Mouse (Mus musculus): Measurements from ENCODE around the gene 9130230L23Rik. TPM values are rescaled to one million over a fixed set of nuclear protein-coding genes. Genes with fewer than 3 reads are reported as not detected.

Gene 9130230L23Rik
- polyA plus RNA-seq, 2 experiments, result 0.02 TPM; not detected in 1

GRCm38 (mm10) chr5:65937011-65937726 lies 66.9 kb downstream of the 9130230L23Rik start:
- no peak for ATAC-seq (ENCODE audit: insufficient read depth)
- no peak overlapping the region for H3K4me3 ChIP-seq (ENCODE audit: insufficient read depth in 1 of 2, low read depth in 2 of 2, low read length in 2 of 2)
- no peak overlapping the region for H3K4me2 ChIP-seq (ENCODE audit: low read depth)
- no peaks in the 10 kb centered on the region for H3K4me1 ChIP-seq (replicated peaks; ENCODE audit: control insufficient read depth in 2 of 2, insufficient read depth in 2 of 2, low read length in 1 of 2)
- H3K9ac ChIP-seq (replicated peaks), result no peak overlapping the region
- H3K9me3 ChIP-seq (ENCODE audit: control insufficient read depth, low read length), result no peaks in the 10 kb centered on the region
- no peaks in the 10 kb centered on the region for H3K27me3 ChIP-seq (ENCODE audit: control insufficient read depth, insufficient read depth, low read length)
- H3K36me3 ChIP-seq (replicated peaks; ENCODE audit: control insufficient read depth, insufficient read depth, low read depth), result no peaks in the 10 kb centered on the region
- TF ChIP-seq CTCF (IDR thresholded peaks at IDR 0.05; ENCODE audit: low read depth) (no peak), EP300 (IDR thresholded peaks at IDR 0.05; ENCODE audit: low read depth) (no peak)
- no peak for DNase-seq (ENCODE audit: low read depth in 3 of 3, low spot score in 3 of 3)
- no peak overlapping the region for H3K27ac ChIP-seq
- 39% methylated on average over 11 of the region's 11 CpGs for WGBS (ENCODE audit: insufficient replicate concordance)

GRCm38 (mm10) chr5:65934783-65935182 lies 69.3 kb downstream of the 9130230L23Rik start, which contains the start of gene Chrna9:
TSS of gene Chrna9 (plus strand) at chr5:65934921.
- 64% methylated on average over 5 of the region's 5 CpGs for WGBS (ENCODE audit: insufficient replicate concordance)
- DNase-seq (ENCODE audit: low read depth in 3 of 3, low spot score in 3 of 3), result no peak
- ATAC-seq (ENCODE audit: insufficient read depth), result no peak
- Histone ChIP-seq H3K4me3 (ENCODE audit: insufficient read depth in 1 of 2, low read depth in 2 of 2, low read length in 2 of 2) (no peak within 1 kb of the TSS), H3K9ac (replicated peaks) (no peak within 1 kb of the TSS), H3K4me1 (replicated peaks; ENCODE audit: control insufficient read depth in 2 of 2, insufficient read depth in 2 of 2, low read length in 1 of 2) (no peaks in the 10 kb centered on the region), H3K9me3 (ENCODE audit: control insufficient read depth, low read length) (no peaks in the 10 kb centered on the region), H3K36me3 (replicated peaks; ENCODE audit: control insufficient read depth, insufficient read depth, low read depth) (no peaks in the 10 kb centered on the region), H3K27ac (no peak within 1 kb of the TSS), H3K27me3 (ENCODE audit: control insufficient read depth, insufficient read depth, low read length) (no peaks in the 10 kb centered on the region), H3K4me2 (ENCODE audit: low read depth) (no peak within 1 kb of the TSS)
- TF ChIP-seq CTCF (IDR thresholded peaks at IDR 0.05; ENCODE audit: low read depth), result no peak
- TF ChIP-seq EP300 (IDR thresholded peaks at IDR 0.05; ENCODE audit: low read depth), result no peak

GRCm38 (mm10) chr5:65933764-65934163 lies 70.3 kb downstream of the 9130230L23Rik start:
- Histone ChIP-seq H3K9ac (replicated peaks) (no peak overlapping the region), H3K4me3 (ENCODE audit: insufficient read depth in 1 of 2, low read depth in 2 of 2, low read length in 2 of 2) (no peak overlapping the region), H3K36me3 (replicated peaks; ENCODE audit: control insufficient read depth, insufficient read depth, low read depth) (no peaks in the 10 kb centered on the region), H3K27me3 (ENCODE audit: control insufficient read depth, insufficient read depth, low read length) (no peaks in the 10 kb centered on the region), H3K27ac (no peak overlapping the region), H3K4me2 (ENCODE audit: low read depth) (no peak overlapping the region), H3K4me1 (replicated peaks; ENCODE audit: control insufficient read depth in 2 of 2, insufficient read depth in 2 of 2, low read length in 1 of 2) (no peaks in the 10 kb centered on the region; a peak in 1 of 4 replicates), H3K9me3 (ENCODE audit: control insufficient read depth, low read length) (no peaks in the 10 kb centered on the region)
- WGBS (ENCODE audit: insufficient replicate concordance), result 58% methylated on average over 2 of the region's 2 CpGs
- no peak for ATAC-seq (ENCODE audit: insufficient read depth)
- no peak for DNase-seq (ENCODE audit: low read depth in 3 of 3, low spot score in 3 of 3)
- TF ChIP-seq CTCF (IDR thresholded peaks at IDR 0.05; ENCODE audit: low read depth) (no peak), EP300 (IDR thresholded peaks at IDR 0.05; ENCODE audit: low read depth) (no peak)

- 52% methylated on average over 4 of the region's 4 CpGs for WGBS (ENCODE audit: insufficient replicate concordance)
- ATAC-seq (ENCODE audit: insufficient read depth) (no peak), DNase-seq (ENCODE audit: low read depth in 3 of 3, low spot score in 3 of 3) (no peak)
- no peak overlapping the region for H3K27ac ChIP-seq
- H3K27me3 ChIP-seq (ENCODE audit: control insufficient read depth, insufficient read depth, low read length), result no peaks in the 10 kb centered on the region
- no peak for TF ChIP-seq CTCF (IDR thresholded peaks at IDR 0.05; ENCODE audit: low read depth)
- TF ChIP-seq EP300 (IDR thresholded peaks at IDR 0.05; ENCODE audit: low read depth), result no peak
- no peak overlapping the region for H3K4me3 ChIP-seq (ENCODE audit: insufficient read depth in 1 of 2, low read depth in 2 of 2, low read length in 2 of 2)
- no peaks in the 10 kb centered on the region for H3K36me3 ChIP-seq (replicated peaks; ENCODE audit: control insufficient read depth, insufficient read depth, low read depth)
- no peaks in the 10 kb centered on the region; a peak in 1 of 4 replicates for H3K4me1 ChIP-seq (replicated peaks; ENCODE audit: control insufficient read depth in 2 of 2, insufficient read depth in 2 of 2, low read length in 1 of 2)
- no peak overlapping the region for H3K9ac ChIP-seq (replicated peaks)
- no peaks in the 10 kb centered on the region for H3K9me3 ChIP-seq (ENCODE audit: control insufficient read depth, low read length)
- H3K4me2 ChIP-seq (ENCODE audit: low read depth), result no peak overlapping the region
These were observed 70.8 kb downstream of the 9130230L23Rik start for GRCm38 (mm10) chr5:65933258-65933657.

GRCm38 (mm10) chr5:65930171-65930570 lies 73.9 kb downstream of the 9130230L23Rik start:
- no peaks in the 10 kb centered on the region for H3K27me3 ChIP-seq (ENCODE audit: control insufficient read depth, insufficient read depth, low read length)
- no peaks in the 10 kb centered on the region for H3K9me3 ChIP-seq (ENCODE audit: control insufficient read depth, low read length)
- no peak overlapping the region for H3K4me3 ChIP-seq (ENCODE audit: insufficient read depth in 1 of 2, low read depth in 2 of 2, low read length in 2 of 2)
- no peak overlapping the region for H3K27ac ChIP-seq
- H3K4me2 ChIP-seq (ENCODE audit: low read depth), result no peak overlapping the region
- ATAC-seq (ENCODE audit: insufficient read depth) (no peak), DNase-seq (ENCODE audit: low read depth in 3 of 3, low spot score in 3 of 3) (no peak)
- H3K36me3 ChIP-seq (replicated peaks; ENCODE audit: control insufficient read depth, insufficient read depth, low read depth), result no peaks in the 10 kb centered on the region
- H3K4me1 ChIP-seq (replicated peaks; ENCODE audit: control insufficient read depth in 2 of 2, insufficient read depth in 2 of 2, low read length in 1 of 2), result no peaks in the 10 kb centered on the region; a peak in 1 of 4 replicates
- TF ChIP-seq CTCF (IDR thresholded peaks at IDR 0.05; ENCODE audit: low read depth) (no peak), EP300 (IDR thresholded peaks at IDR 0.05; ENCODE audit: low read depth) (no peak)
- WGBS (ENCODE audit: insufficient replicate concordance), result 55% methylated on average over 4 of the region's 4 CpGs
- H3K9ac ChIP-seq (replicated peaks), result no peak overlapping the region

Small RNA genes lying within 50 kb of the gene (microRNA-seq; reads per million reads assigned to microRNA genes)
- gene Gm25952, result not detected

Other genes starting within 250 kb of the 9130230L23Rik start
- gene N4bp2, start 240.8 kb downstream of the 9130230L23Rik start, polyA plus RNA-seq (2012; rRNA removed), result 4.2 and 6.5 TPM in 2 replicates
- 12.2 and 12.4 TPM in 2 replicates for gene N4bp2, start 240.8 kb downstream of the 9130230L23Rik start, polyA plus RNA-seq (2014; fragmentation: Nextera tagmentation; extraction: Ambion mirVana)
- 0.79 and 0.81 TPM in 2 replicates for gene Rhoh, start 143.1 kb downstream of the 9130230L23Rik start, polyA plus RNA-seq (2012; rRNA removed)
- 1.0 and 1.1 TPM in 2 replicates for gene Rhoh, start 143.1 kb downstream of the 9130230L23Rik start, polyA plus RNA-seq (2014; fragmentation: Nextera tagmentation; extraction: Ambion mirVana)
- gene Chrna9, start 69.4 kb downstream of the 9130230L23Rik start, polyA plus RNA-seq (2012; rRNA removed), result not detected in 2 replicates
- not detected in 2 replicates for gene Chrna9, start 69.4 kb downstream of the 9130230L23Rik start, polyA plus RNA-seq (2014; fragmentation: Nextera tagmentation; extraction: Ambion mirVana)
- gene Rbm47, start 168.8 kb upstream of the 9130230L23Rik start, polyA plus RNA-seq (2012; rRNA removed), result 3.1 and 3.5 TPM in 2 replicates
- gene Rbm47, start 168.8 kb upstream of the 9130230L23Rik start, polyA plus RNA-seq (2014; fragmentation: Nextera tagmentation; extraction: Ambion mirVana), result 7.7 and 9.0 TPM in 2 replicates